Mouse (Mus musculus) MEL (cell line): ENCODE measurements at regions not wholly inside any gene's neighbourhood (a gene's known extent, or its start where the extent isn't known, plus 50 kb on each side); places are given as distances from the start of the nearest gene placed in this dataset.
"Not testable (repeated sequence)": the region's sequence is repeated elsewhere in the genome, so short reads cannot be mapped to it uniquely, and the experiment has no call there.

Source experiments
- DNase-seq: peaks from one replicate; pipeline ENCODE4 v3.0.0; 2011; ENCODE audit warnings: low read depth, low spot score
- H3K27ac ChIP-seq: 2 replicates; pipeline ENCODE4 v1.5.1; 2012; ENCODE audit warnings: low read depth, mild to moderate bottlenecking, control low read depth, low read length, moderate library complexity; ENCODE audit not compliant: control insufficient read depth
- H3K27me3 ChIP-seq, 2 experiments: fragments of 150-350 bp in 1 of 2; sonication (generic) in 1 of 2; 2 replicates each; pipeline ENCODE4 v1.6.1; 2012; ENCODE audit warnings: low read length in 2 of 2, mild to moderate bottlenecking in 2 of 2, improper control_type of control experiment in 1 of 2, moderate library complexity in 1 of 2; ENCODE audit not compliant: insufficient read depth in 2 of 2, control insufficient read depth in 1 of 2
- H3K36me3 ChIP-seq, 2 experiments: 2 replicates each; pipeline ENCODE4 v1.6.1; 2012 to 2014; ENCODE audit warnings: low read length in 2 of 2, improper control_type of control experiment in 1 of 2, inconsistent platforms in 1 of 2, mild to moderate bottlenecking in 1 of 2; ENCODE audit not compliant: insufficient read depth in 2 of 2, control insufficient read depth in 1 of 2
- H3K4me1 ChIP-seq, 2 experiments: fragments of 150-350 bp in 1 of 2; sonication (generic) in 1 of 2; 2 replicates each; pipeline ENCODE4 v1.6.1; 2012; ENCODE audit warnings: low read length in 2 of 2, improper control_type of control experiment in 1 of 2, mild to moderate bottlenecking in 1 of 2; ENCODE audit not compliant: insufficient read depth in 2 of 2, control insufficient read depth in 1 of 2
- H3K4me3 ChIP-seq, 2 experiments: fragments of 150-350 bp in 1 of 2; sonication (generic) in 1 of 2; 2 replicates each; pipeline ENCODE4 v1.5.1; 2012; ENCODE audit warnings: low read depth in 2 of 2, low read length in 2 of 2, mild to moderate bottlenecking in 2 of 2, moderate library complexity in 2 of 2, control low read depth in 1 of 2, improper control_type of control experiment in 1 of 2; ENCODE audit not compliant: control insufficient read depth in 1 of 2, insufficient read depth in 1 of 2
- H3K79me2 ChIP-seq: 2 replicates; pipeline ENCODE4 v1.6.1; 2012; ENCODE audit warnings: mild to moderate bottlenecking, low read length, moderate library complexity; ENCODE audit not compliant: control insufficient read depth, poor library complexity, insufficient read depth
- H3K9ac ChIP-seq: 2 replicates; pipeline ENCODE4 v1.6.1; 2012; ENCODE audit warnings: low read depth, mild to moderate bottlenecking, control low read depth, low read length, moderate library complexity; ENCODE audit not compliant: control insufficient read depth, poor library complexity, severe bottlenecking
- H3K9me3 ChIP-seq: fragments of 150-350 bp; sonication (generic); replicated peaks from 2 replicates; pipeline ENCODE4 v1.6.1; 2012; ENCODE audit warnings: mild to moderate bottlenecking, low read length, improper control_type of control experiment, moderate library complexity; ENCODE audit not compliant: insufficient read depth
- BHLHE40 ChIP-seq: IDR thresholded peaks from 2 replicates; pipeline ENCODE4 v1.6.1; 2012; ENCODE audit warnings: low read depth, mild to moderate bottlenecking, inconsistent platforms, low read length, improper control_type of control experiment, borderline replicate concordance
- CHD1 ChIP-seq: IDR thresholded peaks from 2 replicates; pipeline ENCODE4 v1.6.1; 2012; ENCODE audit warnings: low read depth, mild to moderate bottlenecking, inconsistent platforms, low read length, improper control_type of control experiment
- EP300 ChIP-seq, 2 experiments: IDR thresholded peaks; 2 replicates each; pipeline ENCODE4 v1.6.1; 2011; ENCODE audit warnings: improper control_type of control experiment in 2 of 2, low read length in 2 of 2, low read depth in 1 of 2, mild to moderate bottlenecking in 1 of 2
- GABPA ChIP-seq: IDR thresholded peaks from 2 replicates; pipeline ENCODE4 v1.6.1; 2012; ENCODE audit warnings: low read depth, mild to moderate bottlenecking, inconsistent platforms, low read length, improper control_type of control experiment, moderate library complexity
- JUND ChIP-seq: IDR thresholded peaks from 2 replicates; pipeline ENCODE4 v1.6.1; 2011; ENCODE audit warnings: low read depth, mild to moderate bottlenecking, improper control_type of control experiment, low read length
- KAT2A ChIP-seq: conservative IDR thresholded peaks from 2 replicates; pipeline ENCODE4 v1.6.1; 2012; ENCODE audit warnings: low read depth, low read length, improper control_type of control experiment, inconsistent platforms
- MAFK ChIP-seq: IDR thresholded peaks from 2 replicates; pipeline ENCODE4 v1.6.1; 2011; ENCODE audit warnings: low read depth, mild to moderate bottlenecking, low read length, improper control_type of control experiment, borderline replicate concordance
- MAX ChIP-seq: IDR thresholded peaks from 2 replicates; pipeline ENCODE4 v1.6.1; 2011; ENCODE audit warnings: low read length, improper control_type of control experiment
- MAZ ChIP-seq: IDR thresholded peaks from 2 replicates; pipeline ENCODE4 v1.6.1; 2012; ENCODE audit warnings: low read depth, mild to moderate bottlenecking, inconsistent platforms, low read length, improper control_type of control experiment
- NRF1 ChIP-seq: IDR thresholded peaks from 2 replicates; pipeline ENCODE4 v1.6.1; 2014; ENCODE audit warnings: low read depth, mild to moderate bottlenecking, inconsistent platforms, low read length, improper control_type of control experiment, moderate library complexity; ENCODE audit not compliant: poor library complexity, insufficient read depth, severe bottlenecking
- POLR2A ChIP-seq, 2 experiments: IDR thresholded peaks; 2 replicates each; pipeline ENCODE4 v1.6.1; 2011 to 2012; ENCODE audit warnings: low read length in 2 of 2, mild to moderate bottlenecking in 2 of 2, control low read depth in 1 of 2, improper control_type of control experiment in 1 of 2, low read depth in 1 of 2, moderate library complexity in 1 of 2; ENCODE audit not compliant: control insufficient read depth in 1 of 2, insufficient read depth in 1 of 2, poor library complexity in 1 of 2
- POLR2AphosphoS5 ChIP-seq: IDR thresholded peaks from 2 replicates; pipeline ENCODE4 v1.6.1; 2012; ENCODE audit warnings: low read depth, borderline replicate concordance, mild to moderate bottlenecking, inconsistent platforms, low read length, moderate library complexity, mixed read lengths
- SIN3A ChIP-seq: IDR thresholded peaks from 2 replicates; pipeline ENCODE4 v1.6.1; 2012; ENCODE audit warnings: low read length, improper control_type of control experiment, inconsistent platforms
- SMC3 ChIP-seq: IDR thresholded peaks from 2 replicates; pipeline ENCODE4 v1.6.1; 2011; ENCODE audit warnings: low read depth, low read length, improper control_type of control experiment
- TAL1 ChIP-seq: IDR thresholded peaks from 2 replicates; pipeline ENCODE4 v1.6.1; 2012; ENCODE audit warnings: mild to moderate bottlenecking, inconsistent platforms, low read length, moderate library complexity, mixed read lengths
- TCF12 ChIP-seq: IDR thresholded peaks from 2 replicates; pipeline ENCODE4 v1.6.1; 2014; ENCODE audit warnings: low read depth, mild to moderate bottlenecking, inconsistent platforms, low read length, improper control_type of control experiment, moderate library complexity
- ZKSCAN1 ChIP-seq: IDR thresholded peaks from 2 replicates; pipeline ENCODE4 v1.6.1; 2012; ENCODE audit warnings: low read depth, mild to moderate bottlenecking, inconsistent platforms, low read length, improper control_type of control experiment, moderate library complexity
- ZNF384 ChIP-seq: IDR thresholded peaks from 2 replicates; pipeline ENCODE4 v1.6.1; 2012; ENCODE audit warnings: low read depth, mild to moderate bottlenecking, inconsistent platforms, low read length, improper control_type of control experiment

GRCm38 (mm10) chr9:85635438-85636130 lies 113.5 kb downstream of the Ibtk start:
- DNase-seq, result no peak
- Histone ChIP-seq H3K9ac (no peak overlapping the region), H3K27ac (no peak overlapping the region)

GRCm38 (mm10) chr9:85634786-85635185 lies 114.3 kb downstream of the Ibtk start:
- H3K9ac ChIP-seq, H3K4me1 ChIP-seq, H3K79me2 ChIP-seq, H3K27ac ChIP-seq, H3K36me3 ChIP-seq, H3K9me3 ChIP-seq, H3K27me3 ChIP-seq, H3K4me3 ChIP-seq, DNase-seq: not testable (repeated sequence)

More at GRCm38 (mm10) chr9:85635438-85636130, 113.5 kb downstream of the Ibtk start:
- no peaks in the 10 kb centered on the region for H3K4me1 ChIP-seq
- H3K4me3 ChIP-seq, result no peak overlapping the region
- no peak for TF ChIP-seq CHD1
- no peak for TF ChIP-seq SMC3
- no peak for TF ChIP-seq TAL1
- TF ChIP-seq NRF1, result no peak
- TF ChIP-seq MAZ, result no peak
- TF ChIP-seq POLR2A (IDR thresholded peaks at IDR 0.05; ENCODE audit: control insufficient read depth in 1 of 2, insufficient read depth in 1 of 2, low read depth in 1 of 2, low read length in 2 of 2, poor library complexity in 1 of 2), result no peak
- TF ChIP-seq SIN3A, result no peak
- TF ChIP-seq GABPA, result no peak
- TF ChIP-seq ZNF384, result no peak
- TF ChIP-seq, all 39 proteins: peak for 0
- no peaks in the 10 kb centered on the region for H3K79me2 ChIP-seq
- H3K27me3 ChIP-seq, result no peaks in the 10 kb centered on the region
- H3K36me3 ChIP-seq, result no peaks in the 10 kb centered on the region
- H3K9me3 ChIP-seq, result no peaks in the 10 kb centered on the region

- no peaks in the 10 kb centered on the region; a peak in 1 of 4 replicates for H3K27me3 ChIP-seq
- no peak overlapping the region for H3K4me3 ChIP-seq
- H3K9ac ChIP-seq, result no peak overlapping the region
- TF ChIP-seq EP300 (IDR thresholded peaks at IDR 0.05; ENCODE audit: low read depth in 1 of 2, low read length in 2 of 2) (no peak), KAT2A (no peak), MAX (no peak), TCF12 (no peak), BHLHE40 (no peak), SMC3 (no peak), ZKSCAN1 (no peak), TAL1 (no peak), JUND (no peak), MAZ (no peak), POLR2AphosphoS5 (no peak), MAFK (no peak)
- no peak overlapping the region for H3K27ac ChIP-seq
- no peak for DNase-seq
- no peaks in the 10 kb centered on the region for H3K79me2 ChIP-seq
- no peaks in the 10 kb centered on the region for H3K36me3 ChIP-seq
- no peaks in the 10 kb centered on the region for H3K4me1 ChIP-seq
- no peaks in the 10 kb centered on the region for H3K9me3 ChIP-seq
Observed at GRCm38 (mm10) chr9:85617972-85618371, 131.2 kb downstream of the Ibtk start.
